Mouse (Mus musculus) cerebellum, adult 8-10 months (tissue): ENCODE data around the gene Cenpm.

Source experiments
- DNase-seq: peaks from one replicate; pipeline ENCODE4 v3.0.0; 2022

Gene Cenpm

GRCm38 (mm10) chr15:82187924-82188323, 56.6 kb downstream of the Cenpm start:
- no peak for DNase-seq

- no peak for DNase-seq
Observed at GRCm38 (mm10) chr15:82187401-82187800, 57.1 kb downstream of the Cenpm start.

- no peak for DNase-seq
Observed at GRCm38 (mm10) chr15:82186931-82187330, 57.6 kb downstream of the Cenpm start.

- DNase-seq, result no peak
Observed at GRCm38 (mm10) chr15:82186131-82186530, 58.4 kb downstream of the Cenpm start.

GRCm38 (mm10) chr15:82185062-82185783, 59.3 kb downstream of the Cenpm start:
- no peak for DNase-seq

- DNase-seq, result no peak
Observed at GRCm38 (mm10) chr15:82184656-82185055, 59.9 kb downstream of the Cenpm start.

GRCm38 (mm10) chr15:82184183-82184582, 60.4 kb downstream of the Cenpm start:
- no peak for DNase-seq
